Mouse (Mus musculus): Measurements from ENCODE around the gene Ston2. TPM values are rescaled to one million over a fixed set of nuclear protein-coding genes. Genes with fewer than 3 reads are reported as not detected.

The Ston2 gene
- total and polyA plus RNA-seq, 2 experiments: 4.6 to 9.3 TPM

DNA sequence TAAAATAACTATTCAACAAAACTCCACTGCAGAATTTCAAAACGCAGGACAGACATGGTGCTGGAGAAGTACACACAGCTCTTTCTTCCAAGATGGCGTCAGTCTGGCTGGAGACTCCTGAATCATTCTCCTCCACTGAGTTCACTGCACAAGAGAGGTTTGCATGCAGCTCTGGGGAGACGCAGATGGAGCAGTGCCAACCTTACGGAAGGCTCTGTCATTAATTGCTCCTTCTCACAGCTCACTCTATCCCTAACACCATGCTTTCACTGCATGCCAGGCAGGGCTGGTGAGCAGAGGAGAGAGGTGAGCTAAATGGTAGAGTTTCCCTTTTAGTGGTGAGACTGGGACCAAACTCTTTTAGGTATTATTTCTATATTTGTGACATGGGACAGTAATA, 80.4 kb downstream of the Ston2 start:
- no peaks in the 10 kb centered on the region for H3K36me3 ChIP-seq (ENCODE audit: control insufficient read depth, insufficient read depth, low read length)
- DNase-seq (ENCODE audit: extremely low read depth, low read depth, low spot score): no peak
- WGBS: 94% methylated on average over 4 of the region's 4 CpGs
- H3K79me2 ChIP-seq (ENCODE audit: control insufficient read depth, insufficient read depth, low read length): no peaks in the 10 kb centered on the region
- no peak overlapping the region for H3K9ac ChIP-seq (ENCODE audit: low read depth, low read length)
- H3K27me3 ChIP-seq (ENCODE audit: control insufficient read depth, insufficient read depth, low read length): no peaks in the 10 kb centered on the region
- H3K4me3 ChIP-seq (ENCODE audit: insufficient read depth, low read depth, low read length): no peak overlapping the region
- H3K4me1 ChIP-seq (ENCODE audit: control insufficient read depth, insufficient read depth, low read length): peaks cover 3% of the 10 kb centered on the region; the same call in 1 of the 2 replicates
- H3K27ac ChIP-seq (replicated peaks; ENCODE audit: insufficient read depth, low read depth, low read length): no peak overlapping the region
- TF ChIP-seq POLR2A (IDR thresholded peaks at IDR 0.05; ENCODE audit: extremely low read depth, insufficient read depth, low read length) (no peak), CTCF (IDR thresholded peaks at IDR 0.05; ENCODE audit: low read depth, low read length) (no peak)

DNA sequence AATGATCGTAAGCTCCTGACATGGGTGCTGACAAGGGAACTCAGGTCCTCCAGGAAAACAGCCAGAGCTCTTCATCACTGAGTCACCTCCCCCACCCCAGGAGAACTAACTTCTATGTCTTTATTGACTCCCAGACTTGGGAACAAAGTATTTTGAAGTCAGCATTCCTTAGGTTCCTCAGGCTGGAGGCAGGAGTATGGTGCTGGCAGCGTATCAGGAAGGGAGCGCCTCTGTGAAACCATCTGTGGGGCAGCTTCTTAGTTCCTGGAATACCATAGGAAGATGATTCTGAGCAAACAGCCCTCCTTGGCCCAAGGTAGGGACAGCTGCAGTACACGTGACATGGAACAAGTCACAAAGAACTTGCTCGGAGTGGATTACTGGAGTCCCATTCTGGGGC, 84.7 kb downstream of the Ston2 start:
- H3K4me3 ChIP-seq (ENCODE audit: insufficient read depth, low read depth, low read length): no peak overlapping the region
- H3K9ac ChIP-seq (ENCODE audit: low read depth, low read length): no peak overlapping the region
- no peaks in the 10 kb centered on the region for H3K79me2 ChIP-seq (ENCODE audit: control insufficient read depth, insufficient read depth, low read length)
- H3K27me3 ChIP-seq (ENCODE audit: control insufficient read depth, insufficient read depth, low read length): no peaks in the 10 kb centered on the region
- TF ChIP-seq CTCF (IDR thresholded peaks at IDR 0.05; ENCODE audit: low read depth, low read length) (no peak), POLR2A (IDR thresholded peaks at IDR 0.05; ENCODE audit: extremely low read depth, insufficient read depth, low read length) (no peak)
- H3K36me3 ChIP-seq (ENCODE audit: control insufficient read depth, insufficient read depth, low read length): no peaks in the 10 kb centered on the region
- peaks cover 8% of the 10 kb centered on the region for H3K4me1 ChIP-seq (ENCODE audit: control insufficient read depth, insufficient read depth, low read length)
- no peak overlapping the region for H3K27ac ChIP-seq (replicated peaks; ENCODE audit: insufficient read depth, low read depth, low read length)
- WGBS: 92% methylated on average over 5 of the region's 5 CpGs
- no peak for DNase-seq (ENCODE audit: extremely low read depth, low read depth, low spot score)

DNA sequence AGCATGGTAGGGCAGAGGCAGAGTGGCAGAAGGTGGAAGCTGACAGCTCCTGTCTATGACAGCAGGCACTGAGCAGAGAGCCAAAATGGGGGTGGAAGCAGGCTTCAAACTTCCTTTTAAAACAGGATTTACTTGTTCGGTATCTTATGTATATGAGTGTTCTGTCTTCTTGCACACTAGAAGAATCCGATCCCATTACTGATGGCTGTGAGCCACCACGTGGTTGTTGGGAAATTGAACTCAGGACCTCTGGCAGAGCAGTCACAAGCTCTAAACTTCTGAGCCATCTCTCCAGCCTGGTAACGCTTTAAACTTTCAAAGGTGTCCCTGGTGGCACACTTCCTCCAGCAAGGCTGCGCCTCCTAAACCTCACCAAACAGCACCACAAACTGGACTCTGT, 85.4 kb downstream of the Ston2 start:
- no peaks in the 10 kb centered on the region for H3K79me2 ChIP-seq (ENCODE audit: control insufficient read depth, insufficient read depth, low read length)
- H3K4me3 ChIP-seq (ENCODE audit: insufficient read depth, low read depth, low read length): no peak overlapping the region
- peaks cover 14% of the 10 kb centered on the region for H3K4me1 ChIP-seq (ENCODE audit: control insufficient read depth, insufficient read depth, low read length)
- H3K9ac ChIP-seq (ENCODE audit: low read depth, low read length): no peak overlapping the region
- no peaks in the 10 kb centered on the region for H3K36me3 ChIP-seq (ENCODE audit: control insufficient read depth, insufficient read depth, low read length)
- no peak overlapping the region for H3K27ac ChIP-seq (replicated peaks; ENCODE audit: insufficient read depth, low read depth, low read length)
- TF ChIP-seq POLR2A (IDR thresholded peaks at IDR 0.05; ENCODE audit: extremely low read depth, insufficient read depth, low read length) (no peak), CTCF (IDR thresholded peaks at IDR 0.05; ENCODE audit: low read depth, low read length) (no peak)
- WGBS: 53% methylated on average over 5 of the region's 5 CpGs
- H3K27me3 ChIP-seq (ENCODE audit: control insufficient read depth, insufficient read depth, low read length): no peaks in the 10 kb centered on the region
- peak; percentile 63 for DNase-seq (ENCODE audit: extremely low read depth, low read depth, low spot score)

DNA sequence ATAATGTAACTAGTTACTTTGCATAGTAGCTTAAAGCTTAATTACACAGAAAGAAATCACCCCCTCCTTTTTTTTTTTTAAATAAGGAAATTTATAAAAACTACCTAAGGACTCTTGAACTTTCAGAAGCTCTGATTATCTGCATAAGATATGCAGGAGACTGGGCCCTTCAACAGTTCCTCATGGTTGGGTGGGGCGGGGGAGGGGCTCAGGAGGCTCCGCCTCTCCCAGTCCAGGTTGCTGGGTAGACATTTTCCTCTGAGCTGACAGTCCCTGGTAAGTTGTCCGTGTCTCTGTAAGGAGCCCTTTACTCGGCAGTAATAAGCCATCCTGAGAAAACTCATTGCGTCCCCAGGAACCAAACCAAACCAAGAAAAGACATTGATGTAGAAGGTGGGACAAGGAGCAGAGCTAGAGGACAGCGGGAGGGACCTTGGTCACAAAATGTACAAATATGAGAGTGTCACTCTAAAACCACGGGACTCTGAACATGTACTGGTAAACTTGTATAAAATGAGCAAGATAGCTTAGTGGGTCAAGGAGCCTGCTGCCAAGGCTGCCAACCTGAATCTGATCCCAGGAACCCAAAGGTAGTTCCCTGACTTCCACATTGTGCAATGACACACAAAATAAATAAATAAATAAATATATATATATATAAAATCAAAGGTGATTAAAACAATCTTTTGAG, 88.6 kb downstream of the Ston2 start:
- Histone ChIP-seq H3K9ac (ENCODE audit: low read depth, low read length) (no peak overlapping the region), H3K27ac (replicated peaks; ENCODE audit: insufficient read depth, low read depth, low read length) (no peak overlapping the region), H3K4me1 (ENCODE audit: control insufficient read depth, insufficient read depth, low read length) (peaks cover 20% of the 10 kb centered on the region), H3K36me3 (ENCODE audit: control insufficient read depth, insufficient read depth, low read length) (no peaks in the 10 kb centered on the region; the same call in 1 of the 2 replicates), H3K79me2 (ENCODE audit: control insufficient read depth, insufficient read depth, low read length) (no peaks in the 10 kb centered on the region; the same call in 1 of the 2 replicates), H3K27me3 (ENCODE audit: control insufficient read depth, insufficient read depth, low read length) (no peaks in the 10 kb centered on the region), H3K4me3 (ENCODE audit: insufficient read depth, low read depth, low read length) (no peak overlapping the region)
- peak; percentile 67 for DNase-seq (ENCODE audit: extremely low read depth, low read depth, low spot score)
- no peak for TF ChIP-seq CTCF (IDR thresholded peaks at IDR 0.05; ENCODE audit: low read depth, low read length)
- TF ChIP-seq POLR2A (IDR thresholded peaks at IDR 0.05; ENCODE audit: extremely low read depth, insufficient read depth, low read length): no peak
- 80% methylated on average over 7 of the region's 7 CpGs for WGBS

DNA sequence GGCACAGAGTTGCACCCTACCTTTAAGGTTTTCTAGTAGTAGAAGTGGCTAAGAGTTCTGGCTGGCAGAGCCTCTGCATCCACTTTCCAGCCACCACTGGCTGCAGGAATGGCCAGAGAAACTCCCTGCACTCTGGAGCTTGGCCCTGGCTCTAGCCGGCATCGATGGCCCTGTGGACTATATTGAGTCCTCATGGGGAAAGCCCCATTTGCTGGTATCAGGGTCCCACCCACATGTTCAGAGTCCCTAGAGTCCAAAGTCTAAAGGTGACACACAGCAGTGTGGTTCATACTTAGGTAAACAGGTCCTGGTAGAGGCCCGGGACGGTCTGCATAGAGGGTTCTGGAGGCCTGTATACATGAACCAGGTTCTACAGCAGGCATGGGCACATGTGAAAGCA, 92.0 kb downstream of the Ston2 start:
- Histone ChIP-seq H3K36me3 (ENCODE audit: control insufficient read depth, insufficient read depth, low read length) (no peaks in the 10 kb centered on the region; the same call in 1 of the 2 replicates), H3K4me3 (ENCODE audit: insufficient read depth, low read depth, low read length) (no peak overlapping the region), H3K27ac (replicated peaks; ENCODE audit: insufficient read depth, low read depth, low read length) (peak overlapping the region; percentile 92; the same call in 1 of the 2 replicates), H3K79me2 (ENCODE audit: control insufficient read depth, insufficient read depth, low read length) (no peaks in the 10 kb centered on the region; the same call in 1 of the 2 replicates), H3K27me3 (ENCODE audit: control insufficient read depth, insufficient read depth, low read length) (no peaks in the 10 kb centered on the region), H3K4me1 (ENCODE audit: control insufficient read depth, insufficient read depth, low read length) (peaks cover 36% of the 10 kb centered on the region), H3K9ac (ENCODE audit: low read depth, low read length) (no peak overlapping the region)
- peak; percentile 100 for DNase-seq (ENCODE audit: extremely low read depth, low read depth, low spot score)
- 23% methylated on average over 4 of the region's 4 CpGs for WGBS
- TF ChIP-seq CTCF (IDR thresholded peaks at IDR 0.05; ENCODE audit: low read depth, low read length) (no peak), POLR2A (IDR thresholded peaks at IDR 0.05; ENCODE audit: extremely low read depth, insufficient read depth, low read length) (peak; percentile 77)

DNA sequence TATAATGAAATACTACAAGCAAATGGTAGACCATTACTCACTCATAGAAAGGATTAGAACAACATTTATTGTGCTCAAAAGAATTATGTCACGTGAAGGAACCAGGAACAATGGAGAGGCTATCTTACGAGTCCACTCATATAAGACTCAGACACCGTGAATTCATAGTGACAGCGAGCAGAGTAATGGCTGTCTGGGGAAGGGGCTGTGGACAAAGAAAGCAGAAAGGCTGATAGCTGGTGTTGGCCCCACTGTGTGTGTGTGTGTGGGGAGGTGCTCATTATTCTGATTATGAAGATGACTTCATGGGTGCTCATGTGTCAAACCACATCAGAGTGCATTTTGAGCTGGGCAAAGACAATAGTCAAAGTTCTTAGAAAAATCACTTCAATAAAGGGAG, 92.4 kb downstream of the Ston2 start:
- Histone ChIP-seq H3K79me2 (ENCODE audit: control insufficient read depth, insufficient read depth, low read length) (no peaks in the 10 kb centered on the region; the same call in 1 of the 2 replicates), H3K4me1 (ENCODE audit: control insufficient read depth, insufficient read depth, low read length) (peaks cover 36% of the 10 kb centered on the region), H3K9ac (ENCODE audit: low read depth, low read length) (peak overlapping the region; percentile 75)

More for the DNA sequence above, 92.4 kb downstream of the Ston2 start:
- H3K27ac ChIP-seq (replicated peaks; ENCODE audit: insufficient read depth, low read depth, low read length): peak overlapping the region; percentile 92
- WGBS: 39% methylated on average over 4 of the region's 4 CpGs
- H3K36me3 ChIP-seq (ENCODE audit: control insufficient read depth, insufficient read depth, low read length): no peaks in the 10 kb centered on the region; the same call in 1 of the 2 replicates
- no peak for TF ChIP-seq CTCF (IDR thresholded peaks at IDR 0.05; ENCODE audit: low read depth, low read length)
- no peak for TF ChIP-seq POLR2A (IDR thresholded peaks at IDR 0.05; ENCODE audit: extremely low read depth, insufficient read depth, low read length)
- no peak for DNase-seq (ENCODE audit: extremely low read depth, low read depth, low spot score)
- no peaks in the 10 kb centered on the region for H3K27me3 ChIP-seq (ENCODE audit: control insufficient read depth, insufficient read depth, low read length)
- H3K4me3 ChIP-seq (ENCODE audit: insufficient read depth, low read depth, low read length): peak overlapping the region; percentile 58

All from liver, adult 2 months (tissue).